Mouse (Mus musculus): ENCODE results near the gene Ttyh2.

Gene Ttyh2

GRCm38 (mm10) chr11:114714526-114714925 lies 39.3 kb downstream of the Ttyh2 start:
- no peak for DNase-seq

- DNase-seq, result no peak
Measured at GRCm38 (mm10) chr11:114715531-114715930, 40.3 kb downstream of the Ttyh2 start.

DNA sequence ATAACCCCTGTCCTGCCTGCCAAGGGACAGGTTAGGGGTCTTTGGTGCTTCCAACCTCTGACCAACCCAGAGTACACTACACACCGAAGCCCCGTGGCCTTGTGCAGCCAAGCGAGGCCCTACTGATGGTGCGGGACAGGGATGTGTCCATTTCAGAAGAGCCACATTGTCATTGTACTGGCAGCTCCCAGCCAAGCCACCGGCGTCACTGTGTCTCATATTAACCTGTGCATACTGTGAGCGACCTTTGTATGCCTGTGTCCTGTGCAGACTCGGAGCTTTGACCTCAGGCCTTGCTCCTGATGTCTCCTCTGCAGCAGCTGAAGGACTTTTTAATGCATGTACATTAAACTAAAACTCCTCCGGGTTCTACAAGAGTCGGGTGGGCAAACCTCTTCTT lies 45.3 kb downstream of the Ttyh2 start:
- DNase-seq, result no peak

DNA sequence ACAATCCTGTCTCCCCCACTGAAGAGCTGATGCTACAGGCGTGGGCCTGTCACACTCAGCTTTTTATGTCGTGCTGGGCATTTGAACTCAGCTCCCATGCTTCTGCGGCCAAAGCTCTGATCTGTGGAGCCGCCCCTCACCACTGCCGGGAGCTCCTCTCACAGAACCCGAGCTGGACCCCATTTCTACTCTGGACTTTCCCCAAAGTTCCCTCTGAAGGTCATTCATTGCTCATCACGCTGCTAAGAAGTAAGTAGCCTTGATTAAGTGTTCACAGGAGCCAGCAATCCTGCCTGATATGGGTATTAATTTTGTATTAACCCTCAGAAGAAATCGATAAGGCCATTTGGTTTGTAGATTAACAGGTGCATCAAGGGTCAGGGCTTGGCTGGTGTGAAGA lies 47.2 kb downstream of the Ttyh2 start:
- no peak for DNase-seq

- DNase-seq, result no peak
Measured at GRCm38 (mm10) chr11:114723030-114723429, 47.8 kb downstream of the Ttyh2 start.

- DNase-seq, result no peak
Measured at GRCm38 (mm10) chr11:114724787-114725590, 49.8 kb downstream of the Ttyh2 start.

- DNase-seq, result peak; percentile 60
Measured at GRCm38 (mm10) chr11:114726965-114727825, 52.0 kb downstream of the Ttyh2 start, which contains the start of gene Dnaic2. Gene Dnaic2 (plus strand): TSS chr11:114727408.

- no peak for DNase-seq
Measured at GRCm38 (mm10) chr11:114727826-114728186, 52.6 kb downstream of the Ttyh2 start.

- no peak for DNase-seq
Measured at GRCm38 (mm10) chr11:114728333-114728732, 53.1 kb downstream of the Ttyh2 start.

DNA sequence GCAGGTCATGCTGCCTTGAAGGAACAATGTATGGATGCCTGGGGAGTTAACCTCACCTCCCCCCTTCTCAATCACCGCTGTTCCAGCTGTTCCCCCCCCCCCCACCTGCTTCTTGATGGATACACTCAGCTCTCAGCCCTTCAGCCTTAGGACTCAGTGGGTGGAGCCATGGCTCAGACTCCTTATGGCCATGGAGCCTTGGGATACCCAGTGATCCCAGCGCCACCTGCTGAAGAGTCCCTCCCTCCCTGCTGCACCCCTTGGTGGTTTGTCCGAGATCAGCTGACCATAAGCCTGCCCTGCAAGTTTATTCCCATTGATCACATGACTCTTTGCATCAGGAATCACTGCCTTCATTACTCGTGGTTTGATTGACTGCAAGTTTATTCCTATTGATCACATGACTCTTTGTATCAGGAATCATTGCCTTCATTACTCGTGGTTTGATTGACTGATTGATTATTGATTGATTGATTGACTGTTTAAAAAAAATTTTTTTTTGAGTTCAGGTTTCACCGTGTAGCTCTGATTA lies 54.7 kb downstream of the Ttyh2 start:
- DNase-seq, result no peak

DNA sequence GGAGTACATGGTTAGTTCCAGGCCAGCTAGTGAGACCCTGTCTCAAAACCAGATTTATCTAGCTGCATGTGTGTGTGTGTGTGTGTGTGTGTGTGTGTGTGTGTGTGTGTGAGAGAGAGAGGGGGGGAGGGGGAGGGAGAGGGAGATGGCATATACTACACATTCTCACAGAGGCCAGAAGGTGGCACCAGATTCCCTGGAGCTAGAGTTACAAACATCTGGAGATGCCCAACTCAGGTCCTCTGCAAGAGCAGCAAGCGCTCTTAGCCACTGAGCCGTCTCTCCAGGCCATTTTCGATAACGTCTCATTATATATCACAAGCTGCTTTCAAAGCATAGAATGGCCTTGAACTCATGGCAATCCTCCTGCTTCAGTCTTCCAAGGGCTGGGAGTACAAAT lies 56.5 kb downstream of the Ttyh2 start:
- DNase-seq, result no peak

GRCm38 (mm10) chr11:114732890-114733289 lies 57.7 kb downstream of the Ttyh2 start:
- no peak for DNase-seq

GRCm38 (mm10) chr11:114736111-114736510 lies 60.9 kb downstream of the Ttyh2 start:
- no peak for DNase-seq

GRCm38 (mm10) chr11:114736913-114737624 lies 61.8 kb downstream of the Ttyh2 start:
- DNase-seq, result no peak

DNA sequence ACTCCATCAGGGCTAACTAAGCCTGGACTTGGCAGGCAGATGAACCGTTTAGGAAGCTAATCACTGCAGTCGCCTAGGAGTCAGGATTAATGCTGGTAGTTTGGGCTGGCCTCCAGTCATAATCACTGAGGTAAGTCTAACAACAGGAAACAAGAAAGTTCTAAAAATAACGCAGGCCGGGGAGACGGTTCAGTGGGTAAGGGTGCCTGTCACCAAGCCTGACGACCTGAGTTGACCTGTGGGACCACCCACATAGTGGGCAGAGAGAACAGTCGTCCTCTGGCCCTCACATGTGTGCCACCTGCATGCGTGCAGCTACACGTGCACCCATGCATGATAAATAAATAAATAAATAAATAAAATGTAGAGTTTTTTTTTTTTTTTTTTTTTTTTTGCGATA lies 65.4 kb downstream of the Ttyh2 start:
- no peak for DNase-seq

DNA sequence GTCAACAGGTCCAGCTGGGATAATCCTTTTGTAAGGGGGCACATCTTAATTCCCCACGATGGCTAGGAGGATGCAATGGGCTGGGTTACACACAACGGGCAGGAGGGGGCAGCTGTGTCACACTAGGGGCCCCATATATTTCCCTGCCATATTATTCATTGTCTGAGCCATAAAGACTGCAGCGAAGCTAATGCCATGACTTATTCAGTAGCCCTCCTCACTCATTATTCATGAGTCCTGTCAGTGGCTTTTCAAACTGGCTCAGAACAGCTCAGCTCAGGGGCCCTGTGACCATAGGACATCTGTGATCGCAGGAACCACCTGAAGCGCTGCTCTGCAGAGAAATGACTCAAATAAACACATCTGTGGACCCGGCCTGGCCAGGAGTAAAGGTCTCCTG lies 66.2 kb downstream of the Ttyh2 start:
- no peak for DNase-seq

DNA sequence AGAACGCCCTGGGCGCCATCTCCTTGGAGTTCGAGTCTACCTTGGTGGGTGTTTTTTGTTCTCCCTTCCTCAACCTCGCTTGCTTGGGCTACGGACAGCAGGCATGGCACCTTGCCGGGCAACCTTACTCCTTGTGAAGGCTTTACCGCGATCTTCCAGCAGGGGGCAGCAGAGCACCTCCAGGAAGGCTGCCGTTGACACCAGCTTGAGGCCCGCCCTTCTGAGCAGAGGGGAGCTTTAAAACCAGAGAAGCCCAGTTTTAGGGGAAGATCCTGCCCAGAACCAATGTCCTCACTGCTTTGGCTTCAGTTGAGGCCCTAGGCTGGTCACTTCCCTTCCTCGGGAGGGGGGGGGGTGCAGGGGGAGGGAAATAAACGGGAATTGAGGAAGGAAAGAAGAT lies 69.9 kb downstream of the Ttyh2 start:
- DNase-seq, result peak; percentile 88

GRCm38 (mm10) chr11:114747564-114748138 lies 72.4 kb downstream of the Ttyh2 start:
- no peak for DNase-seq

- DNase-seq, result peak; percentile 39
Measured at GRCm38 (mm10) chr11:114764820-114765818, 89.9 kb downstream of the Ttyh2 start, which contains the start of gene Kif19a. Gene Kif19a (plus strand): TSS chr11:114765388.

GRCm38 (mm10) chr11:114769911-114770310 lies 94.7 kb downstream of the Ttyh2 start:
- no peak for DNase-seq
